In genomic region chr3:129631857-129632256, GRCm38 (mm10) we compare ENCODE assay signal across 15 mouse cellular contexts.
"Had no signal": no experiment of that assay in that cellular context is flagged by ENCODE, and none has a peak within 500 bp of the region (broad histone marks: within the 10 kb centered on the region; RNA-seq: fewer than 3 reads in every experiment).

No protein-coding gene starts in this region.

- DNase-seq: retina, postnatal 1 day; right cerebral cortex, adult 18-20 months; right cerebral cortex, postnatal 14 days; right cerebral cortex, postnatal 25 days; right cerebral cortex, postnatal 4 days; spleen, adult 18-20 months; thymus, adult 18-20 months; thymus, adult 2 months; thymus, postnatal 14 days; thymus, postnatal 25 days; thymus, postnatal 36 days; thymus, postnatal 4 days had no signal

- H3K9me3 ChIP-seq: neural tube, embryonic 15.5 days; stomach, embryonic 15.5 days had no signal

- H3K4me3 ChIP-seq: neural tube, embryonic 15.5 days; stomach, embryonic 15.5 days had no signal

- H3K27ac ChIP-seq: neural tube, embryonic 15.5 days; stomach, embryonic 15.5 days; stomach, postnatal 0 days had no signal

- H3K9ac ChIP-seq: neural tube, embryonic 15.5 days; stomach, embryonic 15.5 days had no signal

- H3K27me3 ChIP-seq: neural tube, embryonic 15.5 days; stomach, embryonic 15.5 days had no signal

- H3K4me2 ChIP-seq: neural tube, embryonic 15.5 days; stomach, embryonic 15.5 days had no signal

- H3K36me3 ChIP-seq: stomach, embryonic 15.5 days had no signal

- H3K4me1 ChIP-seq: neural tube, embryonic 15.5 days; stomach, embryonic 15.5 days had no signal
